Mouse (Mus musculus): ENCODE measurements at regions not wholly inside any gene's neighbourhood (a gene's known extent, or its start where the extent isn't known, plus 50 kb on each side); places are given as distances from the start of the nearest gene placed in this dataset.

DNA sequence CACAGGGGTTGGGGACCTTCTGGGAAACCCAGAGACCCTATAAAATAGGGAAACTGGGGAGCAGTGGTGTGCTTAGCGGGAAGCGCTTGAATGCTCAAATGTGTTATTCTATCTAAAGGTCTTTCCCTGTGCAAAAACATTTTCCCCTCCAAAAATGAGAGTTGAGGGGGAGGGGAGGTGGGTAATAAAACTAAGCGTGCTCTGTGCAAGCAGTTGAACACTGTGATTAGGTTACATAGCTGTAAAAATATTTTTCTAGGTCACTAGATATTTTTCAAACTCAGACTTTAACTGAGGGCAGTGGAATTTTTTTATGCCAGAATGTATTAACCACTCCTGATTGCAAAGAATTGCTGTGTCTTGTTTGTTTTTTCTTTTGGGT lies 77.0 kb upstream of the Tbl1x start:
- DNase-seq (ENCODE audit: low spot score) = no peak

DNA sequence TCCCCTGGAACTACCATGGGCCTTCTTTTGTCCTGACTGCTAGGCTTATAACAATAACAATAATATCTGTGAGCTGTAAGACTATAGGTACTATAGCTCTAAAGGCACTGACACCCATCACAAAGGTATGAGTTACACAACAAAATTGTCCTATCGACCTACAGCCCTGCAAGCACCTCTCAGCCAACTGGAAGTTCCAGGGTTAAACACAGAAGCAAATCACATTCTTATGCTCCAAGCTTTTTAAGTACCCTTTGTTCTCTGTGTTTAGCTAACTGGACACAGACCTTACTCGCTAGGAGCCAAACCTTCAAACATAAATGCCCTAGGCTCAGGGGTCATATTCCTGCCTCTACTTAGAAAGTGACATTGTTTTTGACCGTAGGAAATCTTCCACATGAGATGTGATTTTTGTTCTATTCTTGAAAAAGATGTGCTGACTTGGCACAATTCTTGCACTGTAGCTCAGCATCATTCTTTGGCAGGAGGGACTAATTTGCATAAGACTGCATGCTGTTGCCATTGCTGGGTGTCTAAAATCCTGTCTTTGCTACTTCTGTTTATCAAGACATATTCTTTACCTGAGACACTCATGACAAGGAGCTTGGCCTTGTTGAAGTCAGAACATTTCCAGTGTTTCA lies 66.8 kb upstream of the Tbl1x start:
- no peak for DNase-seq (ENCODE audit: low spot score)

DNA sequence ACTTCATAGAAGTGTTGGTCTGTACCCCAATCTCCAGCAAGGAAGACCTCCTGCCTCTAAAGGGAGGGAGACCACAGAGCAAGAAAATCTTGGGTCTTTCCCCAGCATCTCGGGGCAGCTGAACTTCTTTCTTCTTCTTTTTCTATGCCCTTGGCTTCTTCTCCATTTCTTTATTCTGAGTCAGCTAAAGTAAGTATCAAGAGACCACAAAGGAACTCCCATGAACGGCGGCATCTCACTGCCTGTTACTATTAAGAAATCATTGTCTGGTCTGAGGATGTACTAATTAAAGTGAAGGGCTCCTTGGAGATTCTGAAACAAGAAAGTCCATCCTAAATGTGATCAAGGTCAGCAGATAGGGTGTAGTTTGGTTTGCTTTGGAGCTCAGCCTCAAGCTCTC lies 64.1 kb upstream of the Tbl1x start:
- DNase-seq (ENCODE audit: low spot score) = no peak

DNA sequence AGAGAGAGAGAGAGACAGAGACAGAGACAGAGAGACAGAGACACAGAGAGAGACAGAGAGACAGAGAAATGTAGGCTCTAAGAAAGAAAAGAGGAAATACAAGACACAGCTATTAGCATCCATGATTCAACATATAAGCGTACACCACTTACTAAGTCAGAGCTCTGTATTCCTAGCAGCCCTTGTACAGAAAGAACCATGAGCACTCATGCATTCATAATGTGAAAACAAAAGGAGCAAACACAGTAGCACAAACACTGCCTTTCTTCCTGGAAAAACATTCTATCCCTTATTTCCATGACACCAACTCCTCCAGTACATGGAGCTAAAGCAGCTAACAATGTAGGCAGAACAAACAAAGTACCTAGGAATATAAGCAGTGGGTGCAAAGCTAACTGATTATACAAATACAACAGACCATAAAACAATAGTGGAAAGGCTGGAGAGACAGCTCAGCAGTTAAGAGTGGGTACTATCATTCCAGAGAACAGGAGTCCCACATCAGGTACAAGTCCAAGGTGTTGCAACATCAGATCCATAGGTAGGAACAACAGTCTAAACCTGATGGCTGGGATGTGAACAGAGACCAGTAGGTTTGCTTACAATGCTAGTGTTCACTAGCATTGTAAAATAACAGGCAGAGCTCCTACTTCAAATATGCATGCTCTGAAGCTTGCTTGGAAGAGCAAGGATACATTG lies 58.7 kb upstream of the Tbl1x start:
- DNase-seq (ENCODE audit: low spot score) = no peak
